Comparison of ENCODE assay signal across 11 mouse cellular contexts in the genomic region with DNA sequence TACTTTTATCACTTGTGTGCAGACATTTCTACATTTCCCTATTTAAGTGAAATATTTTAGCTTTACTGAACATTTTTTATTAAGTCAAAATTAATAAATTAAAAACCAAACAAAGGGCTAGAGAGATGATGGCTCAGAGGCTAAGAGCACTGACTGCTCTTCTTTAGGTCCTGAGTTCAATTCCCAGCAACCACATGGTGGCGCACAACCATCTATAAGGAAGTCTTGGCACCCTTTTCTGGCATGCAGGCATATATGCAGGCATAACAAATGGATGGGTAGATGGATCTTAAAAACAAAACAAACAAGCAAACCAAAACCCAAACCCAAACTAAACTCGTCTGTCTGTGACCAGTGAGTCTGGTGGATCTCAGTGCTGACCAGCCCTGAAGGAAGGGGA. TPM values are rescaled to one million over a fixed set of nuclear protein-coding genes. Genes with fewer than 3 reads are reported as not detected.
A peak's percentile ranks its signal among the peaks of the same experiment; 100 is the strongest.
DNase-seq lines count a peak whose midpoint lies in the region; ATAC-seq and TF ChIP-seq lines count a peak whose summit lies in the region.
"Had no signal": no experiment of that assay in that cellular context is flagged by ENCODE, and none has a peak within 500 bp of the region (broad histone marks: within the 10 kb centered on the region; RNA-seq: fewer than 3 reads in every experiment).

No protein-coding gene starts in this region.

- no peak for TF ChIP-seq POLR2A in cerebellum, adult 2 months (IDR thresholded peaks at IDR 0.05; ENCODE audit: borderline replicate concordance, insufficient read depth, low read length)

- H3K9me3 ChIP-seq in intestine, postnatal 0 days (ENCODE audit: control insufficient read depth) = no peaks in the 10 kb centered on the region
- no peaks in the 10 kb centered on the region for H3K9me3 ChIP-seq in intestine, embryonic 16.5 days (ENCODE audit: control insufficient read depth, low read length)
- H3K9me3 ChIP-seq: embryonic facial prominence, embryonic 13.5 days; limb, embryonic 13.5 days had no signal

- H3K4me2 ChIP-seq in intestine, postnatal 0 days (replicated peaks; ENCODE audit: low read depth) = no peak overlapping the region
- no peak overlapping the region for H3K4me2 ChIP-seq in intestine, embryonic 16.5 days (ENCODE audit: low read depth, low read length)
- H3K4me2 ChIP-seq: embryonic facial prominence, embryonic 13.5 days; limb, embryonic 13.5 days had no signal

- H3K27ac ChIP-seq in cerebellum, adult 2 months (ENCODE audit: insufficient read depth, low read length) = no peak overlapping the region
- H3K27ac ChIP-seq in intestine, postnatal 0 days (ENCODE audit: low read depth, low read length) = no peak overlapping the region
- no peak overlapping the region for H3K27ac ChIP-seq in intestine, embryonic 16.5 days (ENCODE audit: low read length)
- H3K27ac ChIP-seq: embryonic facial prominence, embryonic 13.5 days; limb, embryonic 13.5 days had no signal

- 64% methylated on average over 2 of the region's 2 CpGs for WGBS in cerebellum, adult 2 months
- 70% methylated on average over 2 of the region's 2 CpGs for WGBS in intestine, postnatal 0 days
- WGBS in intestine, embryonic 16.5 days = 59% methylated on average over 2 of the region's 2 CpGs

- DNase-seq in cerebellum, adult 2 months = peak; percentile 58 to 65
- no peak for DNase-seq in cerebellum, adult 9-10 months
- peak; percentile 43 for DNase-seq in right cerebral cortex, postnatal 14 days
- no peak for DNase-seq in right cerebral cortex, adult 2 months (ENCODE audit: low spot score in 2 of 2)
- peak; percentile 56 for DNase-seq in thymus, postnatal 4 days
- no peak for DNase-seq in adrenal gland, adult 8-10 months

- H3K4me1 ChIP-seq in cerebellum, adult 2 months (ENCODE audit: control insufficient read depth, insufficient read depth, low read length) = peaks cover 12% of the 10 kb centered on the region; the same call in 1 of the 2 replicates
- H3K4me1 ChIP-seq in intestine, postnatal 0 days (replicated peaks; ENCODE audit: control insufficient read depth, insufficient read depth, low read length) = no peaks in the 10 kb centered on the region
- H3K4me1 ChIP-seq in intestine, embryonic 16.5 days (ENCODE audit: control insufficient read depth, insufficient read depth, low read length) = no peaks in the 10 kb centered on the region
- H3K4me1 ChIP-seq: limb, embryonic 13.5 days had no signal

- no peak for ATAC-seq in intestine, postnatal 0 days
- no peak for ATAC-seq in intestine, embryonic 16.5 days

- H3K27me3 ChIP-seq in cerebellum, adult 2 months (ENCODE audit: control insufficient read depth, insufficient read depth, low read length) = no peaks in the 10 kb centered on the region
- H3K27me3 ChIP-seq in intestine, postnatal 0 days (replicated peaks; ENCODE audit: control insufficient read depth, insufficient read depth, low read length) = no peaks in the 10 kb centered on the region
- no peaks in the 10 kb centered on the region for H3K27me3 ChIP-seq in intestine, embryonic 16.5 days (replicated peaks; ENCODE audit: control insufficient read depth, insufficient read depth, low read length)
- H3K27me3 ChIP-seq: embryonic facial prominence, embryonic 13.5 days; limb, embryonic 13.5 days; megakaryocyte, embryonic 14.5 days had no signal

- no peak overlapping the region for H3K4me3 ChIP-seq in cerebellum, adult 2 months (replicated peaks; ENCODE audit: insufficient read depth, low read depth, low read length)
- H3K4me3 ChIP-seq in intestine, postnatal 0 days (ENCODE audit: low read depth, low read length) = no peak overlapping the region
- H3K4me3 ChIP-seq in intestine, embryonic 16.5 days (ENCODE audit: low read length) = no peak overlapping the region
- H3K4me3 ChIP-seq: embryonic facial prominence, embryonic 13.5 days; limb, embryonic 13.5 days; megakaryocyte, embryonic 14.5 days had no signal

- TF ChIP-seq CTCF in cerebellum, adult 2 months (IDR thresholded peaks at IDR 0.05; ENCODE audit: borderline replicate concordance, insufficient read depth, low read depth, low read length) = peak; percentile 31; the same call in 1 of the 2 replicates
- TF ChIP-seq CTCF in intestine, postnatal 0 days (IDR thresholded peaks at IDR 0.05; ENCODE audit: low read depth) = peak; percentile 62

- peaks cover 34% of the 10 kb centered on the region for H3K36me3 ChIP-seq in intestine, postnatal 0 days (ENCODE audit: control insufficient read depth, insufficient read depth)
- H3K36me3 ChIP-seq in intestine, embryonic 16.5 days (ENCODE audit: control insufficient read depth, insufficient read depth, low read length) = 0 out of 2 replicates have a peak, but pooled peaks cover 9% of the 10 kb centered on the region

- H3K9ac ChIP-seq in intestine, postnatal 0 days (ENCODE audit: low read depth, low read length) = no peak overlapping the region
- no peak overlapping the region for H3K9ac ChIP-seq in intestine, embryonic 16.5 days (ENCODE audit: low read depth, low read length)
- H3K9ac ChIP-seq: embryonic facial prominence, embryonic 13.5 days; limb, embryonic 13.5 days had no signal

RNA-seq across cellular contexts. Expression of gene Hmgb2, which starts 20.5 kb away (rescaled TPM):
- polyA plus RNA-seq in cerebellum, adult 2 months (2012; rRNA removed) = 5.5 and 6.0 TPM in 2 replicates
- 197 and 201 TPM in 2 replicates for polyA plus RNA-seq in intestine, postnatal 0 days (2015; fragmentation: Nextera tagmentation; extraction: Ambion mirVana)
- 252 and 287 TPM in 2 replicates for polyA plus RNA-seq in intestine, embryonic 16.5 days (2015; fragmentation: Nextera tagmentation; extraction: Ambion mirVana)
- total RNA-seq in adrenal gland, adult 8-10 months (2022) = 10 to 100 TPM; 11.8 to 18.1 (median 14.3) TPM

RNA-seq across cellular contexts. Expression of gene Sap30, which starts 44.6 kb away (rescaled TPM):
- polyA plus RNA-seq in cerebellum, adult 2 months (2012; rRNA removed) = 12.5 and 14.1 TPM in 2 replicates
- 17.1 and 19.9 TPM in 2 replicates for polyA plus RNA-seq in intestine, postnatal 0 days (2015; fragmentation: Nextera tagmentation; extraction: Ambion mirVana)
- polyA plus RNA-seq in intestine, embryonic 16.5 days (2015; fragmentation: Nextera tagmentation; extraction: Ambion mirVana) = 20.6 and 21.7 TPM in 2 replicates
- total RNA-seq in adrenal gland, adult 8-10 months (2022) = 10 to 100 TPM; 12.0 to 16.9 (median 12.8) TPM

Comparison
In these comparisons a context has a peak if more than half of its experiments do, and no peak if none do; other contexts are left out.
1. DNase-seq: peak in cerebellum, adult 2 months (2 of 2), right cerebral cortex, postnatal 14 days (single experiment) and thymus, postnatal 4 days (single experiment); none in cerebellum, adult 9-10 months (single experiment), right cerebral cortex, adult 2 months (0 of 2) and adrenal gland, adult 8-10 months (single experiment).
2. RNA of gene Hmgb2, which starts 20.5 kb away (polyA plus RNA-seq): 252 to 287 TPM in intestine, embryonic 16.5 days and 197 to 201 TPM in intestine, postnatal 0 days; 5.5 to 6.0 TPM in cerebellum, adult 2 months; every median in the first group is over 10 times any median in the second.